Mouse (Mus musculus): ENCODE data around the gene Cd59a. TPM values are rescaled to one million over a fixed set of nuclear protein-coding genes. Genes with fewer than 3 reads are reported as not detected.

The Cd59a gene
- total RNA-seq, 2 experiments from 2014 or later: 85.0 to 104 TPM

- no peak for DNase-seq
Observed at GRCm38 (mm10) chr2:104135920-104136319, 40.3 kb downstream of the Cd59a start.

GRCm38 (mm10) chr2:104142140-104142539 is 46.5 kb downstream of the Cd59a start:
- DNase-seq: no peak

- DNase-seq: no peak
Observed at GRCm38 (mm10) chr2:104144004-104144403, 48.4 kb downstream of the Cd59a start.

- DNase-seq: peak; percentile 86 to 88
Observed at GRCm38 (mm10) chr2:104145983-104146382, 50.4 kb downstream of the Cd59a start.

GRCm38 (mm10) chr2:104147910-104148561 is 52.4 kb downstream of the Cd59a start:
- no peak for DNase-seq

GRCm38 (mm10) chr2:104150608-104151397 is 55.2 kb downstream of the Cd59a start:
- peak in 1 of 2 experiments; percentile 39 for DNase-seq

- DNase-seq: no peak
Observed at GRCm38 (mm10) chr2:104153345-104153744, 57.7 kb downstream of the Cd59a start.

GRCm38 (mm10) chr2:104153876-104154275 is 58.3 kb downstream of the Cd59a start:
- DNase-seq: no peak

- DNase-seq: no peak
Observed at GRCm38 (mm10) chr2:104157831-104158230, 62.2 kb downstream of the Cd59a start.

GRCm38 (mm10) chr2:104163418-104163817 is 67.8 kb downstream of the Cd59a start:
- no peak for DNase-seq

GRCm38 (mm10) chr2:104163978-104164487 is 68.4 kb downstream of the Cd59a start:
- no peak for DNase-seq

Other genes with a start within 250 kb of the Cd59a start
- gene Lmo2, start 137.8 kb upstream of the Cd59a start, total RNA-seq (2021): 10 to 100 TPM; 27.9 to 32.2 TPM
- gene Fbxo3, start 68.1 kb upstream of the Cd59a start, total RNA-seq (2021): 100 to 1,000 TPM in 1 of 2 experiments, 10 to 100 TPM in 1; 71.5 to 103 TPM
- gene 4931422A03Rik, start 67.4 kb upstream of the Cd59a start, total RNA-seq (2021): not detected
- under 1 TPM; 0.26 to 0.46 TPM for gene Gm10912, start 30.0 kb upstream of the Cd59a start, total RNA-seq (2021)
- gene Gm10799, start 27.3 kb upstream of the Cd59a start, total RNA-seq (2021): not detected
- 1 to 10 TPM; 6.8 to 7.8 TPM for gene Cd59b, start 26.0 kb upstream of the Cd59a start, total RNA-seq (2021)
- gene A930018P22Rik, start 27.0 kb downstream of the Cd59a start, total RNA-seq (2021): 1 to 10 TPM; 1.1 to 2.1 TPM

Data from adrenal gland, postnatal 36 days (tissue).